Mouse (Mus musculus) midbrain, embryonic 10.5 days (tissue): ENCODE results near the gene Map3k13. TPM values are rescaled to one million over a fixed set of nuclear protein-coding genes. Genes with fewer than 3 reads are reported as not detected.
A peak's percentile ranks its signal among the peaks of the same experiment; 100 is the strongest.
"Not testable (repeated sequence)": the region's sequence is repeated elsewhere in the genome, so short reads cannot be mapped to it uniquely, and the experiment has no call there.

Experiments
- DNase-seq: peaks from one replicate; pipeline ENCODE4 v3.0.0-alpha.2; 2017; ENCODE audit warnings: low spot score
- H3K27ac ChIP-seq: fragments of 300-500 bp; sonication (generic); replicated peaks from 2 replicates; pipeline ENCODE4 v1.5.1; 2016; ENCODE audit warnings: mild to moderate bottlenecking
- H3K27me3 ChIP-seq: fragments of 300-500 bp; sonication (generic); 2 replicates; pipeline ENCODE4 v1.6.1; 2016; ENCODE audit warnings: low read depth, mild to moderate bottlenecking; ENCODE audit not compliant: poor library complexity, severe bottlenecking
- H3K36me3 ChIP-seq: fragments of 300-500 bp; sonication (generic); 2 replicates; pipeline ENCODE4 v1.6.1; 2016; ENCODE audit warnings: mild to moderate bottlenecking, moderate library complexity
- H3K4me1 ChIP-seq: fragments of 300-500 bp; sonication (generic); 2 replicates; pipeline ENCODE4 v1.6.1; 2016
- H3K4me3 ChIP-seq: fragments of 300-500 bp; sonication (generic); 2 replicates; pipeline ENCODE4 v1.5.1; 2016; ENCODE audit warnings: mild to moderate bottlenecking, moderate library complexity
- H3K9me3 ChIP-seq: fragments of 300-500 bp; sonication (generic); replicated peaks from 2 replicates; pipeline ENCODE4 v1.6.1; 2016; ENCODE audit warnings: mild to moderate bottlenecking
- WGBS: fragments of 180-500 bp; shearing (Covaris S2); methylation state at CpG from one replicate; pipeline ENCODE4 v1.1.7; 2016; 5-methylcytosine and 5-hydroxymethylcytosine counted together
- polyA plus RNA-seq: library from polyadenylated mRNA; unstranded; fragments of >200 nt; fragmentation: Nextera tagmentation; extraction: Ambion mirVana; gene quantifications from 2 replicates; pipeline ENCODE4 v1.2.1, GENCODE M21; 2016

Gene Map3k13
- polyA plus RNA-seq, 1 experiment from 2014 or later, result 2.1 TPM

GRCm38 (mm10) chr16:21901286-21901685 lies 107.1 kb downstream of the Map3k13 start:
- H3K4me1 ChIP-seq, result no peaks in the 10 kb centered on the region
- H3K9me3 ChIP-seq, result no peaks in the 10 kb centered on the region
- H3K36me3 ChIP-seq, result peaks cover 15% of the 10 kb centered on the region
- WGBS, result 76% methylated on average over 5 of the region's 5 CpGs
- H3K4me3 ChIP-seq, result no peak overlapping the region
- H3K27me3 ChIP-seq, result no peaks in the 10 kb centered on the region
- H3K27ac ChIP-seq, result no peak overlapping the region
- DNase-seq, result no peak

DNA sequence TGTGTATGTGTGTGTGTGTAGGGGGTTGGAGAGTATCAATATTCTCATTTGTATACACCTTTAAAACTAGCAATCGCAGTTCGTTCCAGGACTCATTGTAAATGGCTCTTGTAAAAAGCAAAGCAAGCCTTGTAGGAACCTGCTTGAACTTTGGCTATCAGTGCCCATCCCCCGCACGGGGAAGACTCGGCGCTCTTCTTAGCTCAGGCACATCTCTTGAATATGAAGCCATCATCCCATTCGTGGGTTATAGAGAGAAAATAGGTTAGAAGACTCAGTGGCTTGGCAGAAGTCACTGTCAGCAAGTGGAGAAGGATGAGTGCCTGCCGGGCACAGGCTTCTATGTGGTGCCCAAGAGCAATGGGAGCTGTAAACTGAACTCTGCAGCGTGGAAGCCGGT lies 110.5 kb downstream of the Map3k13 start:
- peaks cover 31% of the 10 kb centered on the region for H3K36me3 ChIP-seq
- H3K27me3 ChIP-seq, result no peaks in the 10 kb centered on the region
- no peak overlapping the region for H3K4me3 ChIP-seq
- peaks cover 12% of the 10 kb centered on the region for H3K4me1 ChIP-seq
- no peak overlapping the region for H3K27ac ChIP-seq
- H3K9me3 ChIP-seq, result no peaks in the 10 kb centered on the region; the same call in 1 of the 2 replicates
- DNase-seq, result no peak
- 90% methylated on average over 10 of the region's 10 CpGs for WGBS

DNA sequence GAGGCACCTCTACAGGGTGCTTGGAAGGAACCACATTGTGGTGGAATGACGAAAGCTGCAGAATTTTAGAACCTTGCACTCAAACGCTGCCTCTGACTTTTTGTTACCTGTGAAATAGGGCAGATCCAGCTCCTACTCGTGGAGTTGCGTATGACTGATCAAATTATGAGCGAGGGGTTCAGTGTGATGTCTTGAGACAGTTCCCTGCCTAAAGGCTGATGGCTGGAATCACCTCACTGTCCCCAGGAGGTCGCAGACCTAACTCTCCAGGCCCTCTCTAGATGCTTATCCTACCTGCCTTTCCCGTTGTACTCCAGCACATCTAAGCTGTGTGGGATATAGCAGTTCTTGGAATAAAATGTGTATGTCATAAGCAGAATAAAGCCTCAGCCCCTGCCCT lies 111.8 kb downstream of the Map3k13 start:
- H3K4me1 ChIP-seq, result peaks cover 12% of the 10 kb centered on the region
- H3K9me3 ChIP-seq, result no peaks in the 10 kb centered on the region; the same call in 1 of the 2 replicates
- H3K27me3 ChIP-seq, result no peaks in the 10 kb centered on the region
- H3K4me3 ChIP-seq, result no peak overlapping the region
- no peak for DNase-seq
- peaks cover 41% of the 10 kb centered on the region for H3K36me3 ChIP-seq
- WGBS, result 92% methylated on average over 7 of the region's 7 CpGs
- no peak overlapping the region for H3K27ac ChIP-seq

GRCm38 (mm10) chr16:21906902-21907301 lies 112.8 kb downstream of the Map3k13 start:
- peaks cover 47% of the 10 kb centered on the region for H3K36me3 ChIP-seq
- H3K27ac ChIP-seq, result no peak overlapping the region
- H3K27me3 ChIP-seq, result no peaks in the 10 kb centered on the region
- no peak overlapping the region for H3K4me3 ChIP-seq
- WGBS, result 85% methylated on average over 6 of the region's 6 CpGs
- DNase-seq, result no peak
- H3K9me3 ChIP-seq, result no peaks in the 10 kb centered on the region; the same call in 1 of the 2 replicates
- H3K4me1 ChIP-seq, result peaks cover 12% of the 10 kb centered on the region

- DNase-seq, H3K9me3 ChIP-seq, H3K27me3 ChIP-seq, H3K27ac ChIP-seq: not testable (repeated sequence)
- Histone ChIP-seq H3K4me1 (peaks cover 12% of the 10 kb centered on the region), H3K36me3 (peaks cover 53% of the 10 kb centered on the region), H3K4me3 (peak overlapping the region; percentile 29; the same call in 1 of the 2 replicates)
- WGBS, result 29% methylated on average over 6 of the region's 8 CpGs
Measured at GRCm38 (mm10) chr16:21908906-21909305, 114.8 kb downstream of the Map3k13 start.

GRCm38 (mm10) chr16:21913347-21913746 lies 119.2 kb downstream of the Map3k13 start:
- H3K36me3 ChIP-seq, result peaks cover 58% of the 10 kb centered on the region
- WGBS, result 95% methylated on average over 6 of the region's 6 CpGs
- H3K4me1 ChIP-seq, result peaks cover 7% of the 10 kb centered on the region
- H3K4me3 ChIP-seq, result no peak overlapping the region
- no peaks in the 10 kb centered on the region for H3K27me3 ChIP-seq
- no peaks in the 10 kb centered on the region; the same call in 1 of the 2 replicates for H3K9me3 ChIP-seq
- no peak overlapping the region for H3K27ac ChIP-seq
- no peak for DNase-seq

- H3K36me3 ChIP-seq, result peaks cover 51% of the 10 kb centered on the region
- 78% methylated on average over 7 of the region's 7 CpGs for whole genome bisulfite sequencing
- H3K4me1 ChIP-seq, result no peaks in the 10 kb centered on the region
- H3K9me3 ChIP-seq, result no peaks in the 10 kb centered on the region
- DNase-seq, result no peak
- H3K4me3 ChIP-seq, result no peak overlapping the region
- no peaks in the 10 kb centered on the region for H3K27me3 ChIP-seq
- H3K27ac ChIP-seq, result no peak overlapping the region
Measured at GRCm38 (mm10) chr16:21916681-21917080, 122.5 kb downstream of the Map3k13 start.

DNA sequence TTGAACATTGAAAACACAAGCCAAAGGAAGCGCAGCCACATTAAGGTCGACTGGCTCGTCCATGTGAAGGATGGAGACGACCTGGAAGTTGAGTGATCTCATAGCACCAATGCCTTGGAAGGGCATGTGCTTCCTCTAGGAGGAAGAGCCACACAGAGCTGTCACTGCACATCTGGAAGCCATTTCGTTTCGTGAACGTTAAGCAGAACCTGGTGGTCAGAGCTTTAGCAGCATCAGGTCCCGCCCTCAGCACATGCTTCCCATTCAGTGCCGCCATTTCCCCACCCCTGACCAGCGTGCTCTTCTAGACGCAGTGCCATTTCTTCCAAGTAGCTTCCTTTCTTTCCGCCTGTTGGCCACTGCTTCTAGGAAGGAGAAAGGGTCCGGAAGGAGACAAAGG lies 134.3 kb downstream of the Map3k13 start:
- H3K27ac ChIP-seq, result no peak overlapping the region
- H3K36me3 ChIP-seq, result peaks cover 53% of the 10 kb centered on the region

DNA sequence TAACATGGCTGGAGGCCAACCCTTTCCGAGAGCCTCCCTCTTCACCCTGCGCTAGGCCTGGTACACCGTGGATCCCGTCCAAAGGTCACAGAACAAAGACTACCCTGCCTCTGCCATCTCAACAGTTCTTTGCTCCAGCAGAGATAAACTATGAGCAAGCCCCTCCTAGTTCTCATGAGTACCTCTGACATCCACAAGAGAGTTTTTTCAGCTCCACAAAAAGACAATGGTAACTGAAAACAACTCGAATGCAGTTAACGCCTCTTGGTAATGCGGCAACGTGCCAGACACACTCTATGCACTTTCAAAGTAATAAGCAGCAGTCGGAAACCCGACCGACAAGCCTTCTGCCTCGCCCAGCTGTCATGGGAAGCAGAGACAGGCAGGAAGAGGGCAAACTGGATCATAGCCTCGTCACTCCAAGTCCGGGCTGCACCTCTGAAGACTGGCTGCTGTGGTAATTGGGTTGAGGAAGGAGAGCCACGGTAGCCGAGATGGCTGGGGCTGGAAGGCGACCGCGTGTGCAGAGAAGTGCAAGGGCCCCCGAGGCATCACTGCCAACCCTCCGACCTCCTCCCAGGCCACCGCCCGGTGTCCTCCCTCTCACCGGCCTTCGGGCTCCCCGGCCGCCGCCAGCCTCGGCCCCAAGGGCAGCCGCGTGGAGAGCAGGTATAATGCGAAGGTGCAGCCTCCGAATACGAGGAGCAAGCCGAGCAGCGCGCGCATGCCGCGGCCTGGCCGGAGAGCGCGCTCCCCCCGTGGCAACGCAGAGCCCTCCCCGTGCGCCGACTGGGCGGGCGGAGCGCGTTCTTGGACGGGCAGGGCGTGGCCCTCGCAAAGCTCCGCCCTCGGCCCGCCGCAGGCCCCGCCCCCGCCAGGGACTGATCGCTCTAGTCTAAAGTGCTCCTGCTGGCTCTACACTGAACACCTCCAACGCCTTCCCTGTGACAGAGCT lies 152.9 kb downstream of the Map3k13 start, which contains the start of gene Tmem41a:
TSS of gene Tmem41a (minus strand) at position 792 of the 955 bp plus-strand sequence.
- 2% methylated on average over 63 of the region's 63 CpGs for WGBS
- peak; percentile 87 for DNase-seq
- Histone ChIP-seq H3K27ac (peak within 1 kb of the TSS; percentile 84), H3K4me3 (peak within 1 kb of the TSS; percentile 70), H3K9me3 (no peaks in the 10 kb centered on the region), H3K4me1 (peaks cover 21% of the 10 kb centered on the region), H3K27me3 (peaks cover 13% of the 10 kb centered on the region; the same call in 1 of the 2 replicates), H3K36me3 (peaks cover 5% of the 10 kb centered on the region; the same call in 1 of the 2 replicates)

More for the DNA sequence above, 134.3 kb downstream of the Map3k13 start:
- Histone ChIP-seq H3K4me1 (no peaks in the 10 kb centered on the region), H3K27me3 (no peaks in the 10 kb centered on the region), H3K9me3 (no peaks in the 10 kb centered on the region), H3K4me3 (no peak overlapping the region)
- WGBS, result 86% methylated on average over 13 of the region's 13 CpGs
- no peak for DNase-seq

DNA sequence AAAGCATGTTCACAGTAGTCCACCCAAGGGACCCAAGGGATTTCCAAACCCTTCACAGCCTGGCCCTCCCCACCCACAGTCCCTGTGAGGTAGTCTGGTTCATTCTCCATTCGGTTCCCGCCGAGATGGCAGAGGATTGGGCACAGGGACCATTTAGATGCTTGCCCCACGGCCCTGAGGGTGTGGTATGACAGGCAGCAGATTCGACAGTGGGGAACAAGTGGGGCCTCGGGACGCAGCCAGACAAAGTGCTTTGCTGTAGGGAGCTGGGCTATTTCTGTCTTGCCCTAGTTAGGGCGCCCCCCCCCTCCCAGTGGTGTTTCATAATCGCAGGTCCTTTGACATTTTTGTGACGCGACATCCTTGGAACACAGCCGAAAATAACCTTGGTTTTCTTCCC lies 161.4 kb downstream of the Map3k13 start:
- H3K9me3 ChIP-seq, result no peaks in the 10 kb centered on the region
- no peak overlapping the region for H3K4me3 ChIP-seq
- no peak overlapping the region for H3K27ac ChIP-seq
- H3K27me3 ChIP-seq, result no peaks in the 10 kb centered on the region
- H3K4me1 ChIP-seq, result no peaks in the 10 kb centered on the region
- 82% methylated on average over 12 of the region's 12 CpGs for WGBS
- no peak for DNase-seq
- H3K36me3 ChIP-seq, result no peaks in the 10 kb centered on the region

DNA sequence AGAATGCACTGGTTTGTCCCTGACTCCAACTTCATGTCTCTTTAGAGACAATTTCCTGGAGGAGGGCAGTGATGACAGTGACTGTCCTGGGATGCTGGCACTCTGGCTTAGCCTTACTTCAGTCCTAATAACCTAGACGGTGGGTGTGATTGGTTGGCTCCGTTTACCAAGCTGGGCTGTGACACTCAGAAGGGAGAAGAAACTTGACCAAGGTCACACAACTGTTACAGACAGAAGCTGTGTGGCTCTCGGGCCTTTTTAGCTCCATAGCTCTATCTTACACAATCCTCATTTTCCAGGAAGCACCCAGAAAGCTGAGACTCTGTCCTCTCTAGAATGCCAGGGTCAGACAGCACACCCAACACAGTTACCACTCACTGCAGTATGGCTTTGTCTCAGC lies 171.4 kb downstream of the Map3k13 start:
- H3K27ac ChIP-seq, result no peak overlapping the region
- no peak overlapping the region for H3K4me3 ChIP-seq
- H3K4me1 ChIP-seq, result no peaks in the 10 kb centered on the region
- no peaks in the 10 kb centered on the region for H3K27me3 ChIP-seq
- no peaks in the 10 kb centered on the region for H3K36me3 ChIP-seq
- DNase-seq, result no peak
- WGBS, result 93% methylated on average over 3 of the region's 3 CpGs
- H3K9me3 ChIP-seq, result no peaks in the 10 kb centered on the region

- no peak for DNase-seq
Measured at GRCm38 (mm10) chr16:21969874-21970273, 175.7 kb downstream of the Map3k13 start.

GRCm38 (mm10) chr16:21970536-21970935 lies 176.4 kb downstream of the Map3k13 start:
- Histone ChIP-seq H3K4me1 (peaks cover 10% of the 10 kb centered on the region), H3K36me3 (no peaks in the 10 kb centered on the region), H3K27me3 (peaks cover 7% of the 10 kb centered on the region), H3K4me3 (no peak overlapping the region), H3K27ac (no peak overlapping the region), H3K9me3 (no peaks in the 10 kb centered on the region)
- WGBS, result 91% methylated on average over 6 of the region's 6 CpGs
- DNase-seq, result no peak

More at GRCm38 (mm10) chr16:21969874-21970273, 175.7 kb downstream of the Map3k13 start:
- Histone ChIP-seq H3K27ac (no peak overlapping the region), H3K36me3 (no peaks in the 10 kb centered on the region), H3K27me3 (0 out of 2 replicates have a peak, but pooled peaks cover 3% of the 10 kb centered on the region), H3K9me3 (no peaks in the 10 kb centered on the region), H3K4me3 (no peak overlapping the region), H3K4me1 (peaks cover 10% of the 10 kb centered on the region)
- WGBS, result 57% methylated on average over 4 of the region's 5 CpGs
